Mouse (Mus musculus) CD4-positive helper T cell, adult 2 months (primary cell): ENCODE measurements at regions not wholly inside any gene's neighbourhood (a gene's known extent, or its start where the extent isn't known, plus 50 kb on each side); places are given as distances from the start of the nearest gene placed in this dataset.

ENCODE experiments used
- DNase-seq: peaks from one replicate; pipeline ENCODE4 v3.0.0-alpha.2; 2012; ENCODE audit warnings: low read depth, missing footprints, low spot score

DNA sequence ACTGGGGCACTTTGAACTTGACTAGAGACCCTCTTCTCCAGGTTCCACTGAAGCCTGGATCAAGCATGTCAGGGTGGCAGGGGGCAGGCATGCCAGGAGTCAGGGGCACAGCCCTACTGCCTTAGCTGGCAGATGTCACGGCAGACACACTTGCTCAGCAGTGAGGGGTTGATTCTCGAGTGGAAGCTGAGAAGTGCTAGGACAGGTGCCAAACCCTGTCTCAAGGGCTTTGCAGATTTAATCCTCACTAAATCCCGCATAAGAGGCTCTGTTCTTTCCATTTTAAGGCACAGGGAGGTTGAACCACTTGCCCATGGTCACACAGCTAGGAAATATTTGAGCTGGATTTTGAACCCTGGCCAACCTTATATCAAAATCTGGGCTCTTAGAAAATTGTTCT is 223.5 kb upstream of the Mvb12b start:
- DNase-seq, result no peak

DNA sequence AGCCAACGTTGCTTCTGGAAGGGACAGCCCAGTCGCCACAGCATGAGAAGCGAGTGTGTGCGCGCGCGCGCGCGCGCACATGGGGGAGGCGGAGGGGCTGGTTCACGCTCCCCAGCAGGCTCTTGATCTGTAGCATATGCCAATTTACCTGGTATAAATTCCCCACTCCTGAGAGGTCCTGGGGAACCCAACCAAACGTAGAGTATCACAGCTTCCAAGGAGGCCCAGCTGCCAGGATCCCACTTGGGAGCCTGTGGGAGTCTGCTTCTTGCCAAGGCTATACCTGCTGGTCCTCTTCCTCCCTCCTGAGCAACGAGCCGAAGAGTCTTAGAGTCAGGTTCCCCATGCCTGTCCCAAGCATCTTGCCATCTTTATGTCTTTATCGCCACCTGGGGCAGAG is 222.8 kb upstream of the Mvb12b start:
- no peak for DNase-seq

DNA sequence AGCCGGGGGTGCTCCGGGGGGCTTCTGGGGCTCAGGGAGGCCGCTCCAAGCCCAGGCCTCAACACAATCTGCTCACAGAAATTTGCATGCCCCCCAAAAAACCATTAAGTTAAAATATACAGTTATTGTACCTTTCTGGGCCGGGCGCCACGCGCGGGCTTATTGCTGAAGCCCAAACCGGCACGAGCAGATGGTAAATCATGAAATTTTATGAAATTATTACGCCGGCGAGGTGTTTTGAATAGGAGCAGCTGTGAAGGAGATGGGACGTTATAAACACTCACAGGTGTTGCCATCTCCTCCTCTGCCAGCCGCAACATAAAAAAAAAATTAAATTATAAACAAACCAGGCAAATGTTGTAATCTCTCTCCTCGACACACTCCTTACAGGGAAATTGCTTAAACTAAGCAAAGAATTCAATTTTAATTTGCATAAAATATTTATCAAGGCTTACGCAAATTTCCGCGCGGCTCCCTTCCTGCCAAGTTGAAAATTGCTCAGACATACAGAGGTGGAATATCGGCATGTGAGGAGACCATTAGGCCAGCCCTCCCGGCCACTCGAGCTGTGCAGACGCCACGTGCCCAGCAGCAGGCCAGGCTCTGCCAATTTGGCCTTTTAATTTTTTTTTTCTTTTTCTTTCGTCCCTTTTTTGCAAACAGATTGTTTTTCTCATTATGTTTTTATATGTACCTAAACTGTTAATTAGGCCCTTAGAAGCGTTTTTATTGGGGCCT is 220.0 kb upstream of the Mvb12b start:
- no peak for DNase-seq

DNA sequence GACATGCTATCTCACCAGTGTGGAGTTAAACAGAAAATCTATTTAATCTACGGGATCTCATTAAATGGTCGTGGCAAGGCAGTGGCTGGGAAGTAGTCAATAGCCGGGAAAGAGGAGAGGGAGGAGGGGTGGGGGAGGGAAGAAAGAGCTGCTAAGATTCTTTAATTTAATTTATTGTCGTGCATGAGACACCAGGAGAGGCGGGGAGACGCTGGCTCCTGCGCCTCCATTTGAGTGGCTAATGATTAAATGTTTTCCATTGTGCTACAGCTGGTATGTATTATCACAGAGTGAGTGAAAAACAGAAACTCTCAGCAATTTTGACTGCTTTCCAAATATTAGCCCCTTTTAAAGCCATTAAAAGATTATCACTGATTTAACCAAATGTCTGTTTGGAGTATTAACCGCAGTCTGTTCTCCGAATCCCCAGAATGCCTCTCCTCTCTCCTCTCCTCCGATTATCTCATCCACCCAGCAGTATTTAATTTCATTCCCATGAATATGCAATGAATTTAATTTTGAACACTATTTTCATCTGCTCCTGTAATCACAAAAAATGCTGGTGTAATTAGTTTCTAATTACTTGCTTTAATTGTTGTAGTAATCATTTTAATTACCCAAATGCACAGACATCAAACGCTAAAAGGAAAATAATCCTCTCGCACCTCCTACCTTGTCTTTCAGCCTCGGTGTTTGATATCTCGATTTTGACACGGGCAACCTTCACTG is 219.3 kb upstream of the Mvb12b start:
- DNase-seq, result no peak

DNA sequence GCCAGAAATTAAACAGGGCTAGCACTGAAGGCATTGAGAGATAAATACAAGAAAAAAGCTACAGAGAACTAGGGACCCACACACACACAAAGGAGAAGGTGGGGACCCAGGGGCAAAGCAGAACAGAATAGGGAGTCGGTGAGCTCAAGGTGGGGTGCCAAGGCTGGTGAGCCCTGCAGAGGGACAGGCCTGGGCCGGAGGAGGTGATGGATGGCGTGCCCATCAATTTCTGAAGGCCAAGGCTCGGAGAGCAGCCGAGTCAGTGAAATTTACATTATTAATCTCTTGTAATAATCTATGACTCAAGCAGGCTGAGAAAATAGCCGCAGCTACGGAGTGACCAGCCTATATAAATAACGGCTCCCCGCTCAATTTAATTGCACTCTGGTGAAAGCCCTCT is 218.5 kb upstream of the Mvb12b start:
- no peak for DNase-seq

DNA sequence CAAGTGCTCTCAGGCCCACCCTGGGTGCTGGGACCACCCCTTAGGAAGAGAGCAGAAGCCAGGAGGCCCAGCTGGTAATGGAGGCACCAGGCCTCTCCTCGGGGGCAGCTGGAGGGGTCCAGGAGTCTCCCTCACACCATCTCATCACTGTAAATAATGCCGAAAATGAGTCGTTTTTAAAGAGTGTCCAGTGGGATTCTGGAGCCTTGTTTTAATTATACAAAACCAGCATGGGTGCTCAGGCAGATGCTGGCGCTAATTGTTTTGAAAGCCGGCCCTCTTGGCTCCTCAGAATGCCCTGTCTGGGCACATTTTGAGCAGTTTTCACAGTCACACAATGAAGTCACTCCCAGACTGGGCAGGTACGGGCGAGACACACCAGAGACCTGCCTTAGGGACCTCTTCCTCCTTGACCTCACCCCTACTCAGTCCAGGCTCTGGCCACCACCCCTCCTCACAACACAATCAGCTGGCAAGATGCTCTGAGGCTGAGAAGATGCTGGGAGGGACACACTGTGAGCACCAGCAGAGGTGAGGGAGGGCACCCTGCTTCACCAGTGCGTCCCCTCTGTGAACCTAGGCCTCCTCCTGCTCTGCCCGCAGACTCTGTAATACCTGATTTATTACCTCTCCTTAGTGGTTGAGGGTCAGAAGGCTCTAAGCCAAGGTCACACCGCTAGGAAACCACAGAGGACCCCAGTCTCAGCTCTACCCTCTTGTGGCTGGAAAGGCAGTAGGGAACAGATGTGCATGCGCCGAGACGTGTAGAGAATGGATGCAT is 217.7 kb upstream of the Mvb12b start:
- DNase-seq, result no peak

DNA sequence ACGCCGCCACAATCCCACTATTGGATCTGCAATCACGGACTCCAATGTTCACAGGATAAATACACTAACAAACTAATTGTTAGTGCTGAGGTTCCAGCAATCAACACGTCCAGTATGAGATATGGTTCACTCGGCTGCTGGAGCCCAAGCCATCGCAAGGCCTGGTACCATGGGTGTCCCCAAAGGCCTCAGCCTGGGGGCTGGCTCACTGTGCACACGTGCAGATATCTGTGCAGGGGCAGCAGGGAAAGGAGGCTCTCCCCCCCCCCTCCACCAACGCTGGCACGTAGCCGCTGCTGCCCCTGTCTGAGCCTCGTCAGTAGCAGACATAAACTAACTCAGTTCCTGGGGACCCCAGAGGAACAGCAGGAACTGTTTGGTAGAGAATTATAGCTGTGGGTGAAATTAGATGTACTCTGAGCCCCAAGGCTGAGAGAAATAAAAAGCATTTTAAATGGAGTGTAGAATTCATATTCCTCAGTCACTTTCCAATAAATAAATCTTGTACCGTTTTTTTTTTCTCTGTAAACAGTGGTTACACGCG is 210.3 kb upstream of the Mvb12b start:
- DNase-seq, result no peak

DNA sequence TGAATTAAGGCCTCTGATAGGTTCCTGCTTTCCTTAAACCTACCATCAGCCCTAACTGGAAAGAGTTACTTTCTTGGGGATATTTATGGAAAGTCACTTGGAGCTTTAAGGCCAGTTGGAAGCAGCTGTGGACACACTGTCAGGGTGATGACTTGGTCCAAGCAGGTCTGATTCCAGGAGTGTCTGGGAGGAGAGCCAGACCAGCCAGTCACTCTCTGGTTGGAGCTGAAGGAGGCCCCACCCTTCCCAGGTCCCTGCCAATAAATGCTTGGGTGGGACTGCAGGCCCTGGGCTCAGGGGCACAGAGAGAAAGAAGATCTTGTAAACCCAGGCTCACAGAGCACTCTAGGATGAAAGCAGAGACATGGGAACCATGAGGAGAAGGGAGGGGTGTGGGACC is 208.8 kb upstream of the Mvb12b start:
- no peak for DNase-seq

DNA sequence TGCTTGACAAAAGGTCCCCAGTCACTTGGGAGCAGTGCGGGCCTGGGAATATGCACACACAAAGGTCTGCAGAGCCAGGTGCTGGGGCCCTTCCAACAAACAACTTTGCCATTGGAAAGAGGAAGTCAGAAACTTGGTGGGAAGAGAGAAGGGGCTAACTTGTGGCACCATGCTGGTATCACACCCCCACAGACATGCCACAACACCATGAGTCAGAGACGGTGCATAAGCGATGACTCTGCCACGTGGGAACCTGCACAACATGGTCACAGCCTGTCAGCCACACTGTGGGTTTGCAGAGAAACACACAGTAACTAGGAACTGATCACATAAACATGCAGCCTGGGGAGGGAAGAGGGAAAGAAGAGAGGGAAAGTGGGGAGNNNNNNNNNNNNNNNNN is 201.1 kb upstream of the Mvb12b start:
- no peak for DNase-seq

DNA sequence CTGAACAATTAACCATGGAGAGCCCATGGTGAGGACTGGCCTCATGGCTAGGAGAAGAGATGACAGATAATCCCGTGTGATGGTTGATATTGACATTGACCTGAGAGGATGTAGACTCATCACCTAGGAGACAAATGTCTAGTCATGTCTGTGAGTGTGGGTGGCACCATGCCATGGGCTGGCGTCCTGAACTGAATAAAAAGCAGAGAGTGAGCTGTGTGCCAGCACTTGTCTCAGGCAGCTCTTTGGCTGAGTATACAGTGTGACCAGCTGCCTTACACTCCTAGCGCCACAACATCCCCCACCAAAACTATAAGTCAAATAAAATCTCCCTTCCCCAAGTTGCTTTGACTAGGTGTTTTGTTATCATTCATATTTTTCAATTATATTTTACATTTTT is 198.4 kb upstream of the Mvb12b start:
- DNase-seq, result no peak

DNA sequence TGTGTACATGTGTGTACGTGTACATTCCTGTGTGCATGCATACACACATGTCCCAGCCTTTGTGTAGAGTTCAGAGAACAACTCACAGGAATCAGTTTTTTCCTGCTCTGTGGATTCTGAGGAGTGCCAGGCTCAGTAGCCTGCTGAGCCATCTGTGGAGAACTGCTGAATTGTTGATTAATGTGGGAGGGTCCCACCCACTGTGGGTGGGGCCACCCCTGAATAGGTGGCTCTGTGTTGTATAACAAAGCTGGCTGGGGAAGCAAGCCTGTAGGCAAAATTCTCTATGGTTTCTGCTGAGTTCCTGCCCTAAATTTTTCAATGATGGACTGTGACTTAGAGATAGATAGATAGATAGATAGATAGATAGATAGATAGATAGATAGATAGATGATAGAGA is 196.8 kb upstream of the Mvb12b start:
- DNase-seq, result no peak

DNA sequence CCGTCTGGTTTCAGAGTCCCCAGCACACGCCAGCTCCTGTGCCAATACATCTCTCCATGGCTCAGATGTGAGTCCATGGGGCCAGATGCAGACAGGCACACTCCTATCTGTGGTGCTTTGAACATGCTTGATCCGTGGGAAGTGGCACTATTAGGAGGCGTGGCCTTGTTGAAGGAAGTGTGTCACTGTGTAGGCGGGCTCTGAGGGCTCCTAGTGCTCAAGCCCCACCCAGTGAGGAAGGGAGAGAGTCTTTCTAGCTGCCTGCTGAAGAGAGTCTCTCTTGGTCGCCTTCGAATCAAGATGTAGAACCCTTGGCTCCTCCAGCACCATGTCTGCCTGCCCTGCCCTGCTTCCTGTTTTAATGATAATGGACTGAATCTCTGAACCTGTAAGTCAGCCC is 194.7 kb upstream of the Mvb12b start:
- no peak for DNase-seq

DNA sequence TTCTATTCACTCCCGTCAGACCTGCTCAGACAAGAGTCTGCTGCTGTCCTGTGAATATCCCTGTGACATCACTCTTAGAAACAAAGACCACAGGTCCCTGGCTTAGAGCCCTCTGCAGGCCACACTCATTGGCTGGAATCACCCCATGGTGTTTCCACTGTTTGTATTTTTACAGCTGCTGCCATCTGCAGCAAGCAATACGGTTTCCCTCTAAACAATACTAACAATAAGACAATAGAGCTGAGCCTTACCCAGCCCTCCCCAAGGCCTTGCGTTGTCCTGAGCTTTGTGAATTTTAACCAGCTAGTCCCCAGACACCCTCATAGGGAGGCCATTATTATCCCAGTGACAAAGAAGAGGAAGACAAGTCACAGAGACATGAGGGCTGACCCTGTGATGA is 192.4 kb upstream of the Mvb12b start:
- DNase-seq, result no peak

DNA sequence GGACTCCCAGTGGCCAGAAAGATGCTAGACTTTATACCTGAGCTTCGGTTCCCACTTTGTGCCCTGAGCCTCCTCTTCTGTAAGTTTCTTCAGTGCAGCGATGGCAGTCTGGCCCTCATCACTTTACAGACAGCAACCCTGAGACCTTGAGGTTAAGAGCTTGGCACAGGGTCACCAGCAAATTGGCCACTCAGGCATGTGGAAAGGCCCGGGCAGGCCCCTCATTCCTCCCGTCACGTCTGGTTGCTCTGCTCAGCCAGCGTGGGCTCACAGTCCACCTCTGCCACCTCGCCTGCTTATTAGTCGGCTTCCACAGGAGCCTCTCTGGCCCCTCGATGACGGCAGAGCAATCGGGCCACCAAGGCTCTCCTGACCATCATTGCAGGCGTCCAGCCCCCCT is 191.5 kb upstream of the Mvb12b start:
- no peak for DNase-seq

DNA sequence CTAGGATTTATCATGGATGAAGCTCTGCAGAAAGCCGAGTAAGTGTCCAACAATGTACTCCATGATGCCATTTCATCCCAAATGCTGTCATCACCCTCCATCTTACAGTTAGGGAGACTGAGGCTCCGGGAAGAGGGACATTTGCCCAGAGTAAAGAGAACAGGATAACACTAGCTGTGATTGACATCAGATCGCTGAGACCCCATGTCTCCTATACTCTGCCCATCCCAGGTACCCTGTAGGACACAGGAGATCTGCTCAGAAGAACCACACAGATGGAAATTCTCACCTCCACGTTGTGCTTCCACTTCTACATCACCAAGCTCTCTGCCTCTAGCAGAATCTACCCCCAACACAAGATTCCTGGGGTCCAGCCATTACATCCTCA is 191.1 kb upstream of the Mvb12b start:
- DNase-seq, result no peak

DNA sequence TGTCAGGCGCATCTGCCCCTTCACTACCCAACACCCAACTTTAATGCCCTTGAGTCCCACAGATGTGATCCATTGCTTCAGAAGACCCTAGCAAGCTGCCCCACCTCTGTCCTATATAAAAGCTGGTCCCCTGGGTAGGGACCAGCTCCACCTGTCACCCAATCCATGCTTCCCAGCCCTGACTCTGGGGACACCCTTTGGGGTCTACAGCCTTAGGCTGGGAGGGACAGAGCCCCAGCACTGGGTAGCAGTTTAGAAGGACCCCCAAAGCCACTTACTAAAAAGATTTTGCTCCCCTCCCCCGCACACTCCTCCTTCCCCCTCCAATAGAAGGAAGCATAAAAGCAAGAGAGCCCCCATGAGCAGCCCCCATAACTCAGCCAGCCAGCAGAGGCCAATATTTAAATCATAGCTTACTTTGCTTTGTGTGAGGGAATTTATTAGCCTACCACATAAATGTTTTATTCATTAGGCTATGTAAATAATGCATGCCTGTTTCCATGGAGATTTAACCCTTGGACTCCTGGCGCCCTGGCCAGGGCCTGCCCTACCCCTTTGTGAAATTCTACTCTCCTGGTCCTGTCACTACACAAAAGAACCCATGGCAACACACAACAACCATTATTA is 190.6 kb upstream of the Mvb12b start:
- DNase-seq, result no peak

DNA sequence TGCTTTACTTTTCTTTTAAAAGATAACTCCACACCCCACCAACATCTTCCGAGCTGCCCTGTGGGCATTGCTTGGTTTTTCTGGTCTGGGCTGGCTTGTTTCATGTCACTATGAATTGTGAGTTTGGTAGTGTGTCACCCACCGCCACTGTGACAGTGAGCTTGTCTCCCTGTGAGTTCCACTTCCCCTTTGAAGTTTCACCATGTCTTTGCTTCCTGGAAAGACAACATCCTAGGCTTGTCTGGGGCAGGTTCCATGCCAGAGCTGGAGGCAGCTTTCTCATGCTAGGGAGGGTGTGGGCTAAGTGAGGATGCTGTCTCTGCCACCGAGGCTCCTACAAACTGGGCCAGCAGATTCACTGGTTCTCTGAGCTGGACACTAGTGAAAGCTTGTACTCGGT is 188.6 kb upstream of the Mvb12b start:
- DNase-seq, result no peak

DNA sequence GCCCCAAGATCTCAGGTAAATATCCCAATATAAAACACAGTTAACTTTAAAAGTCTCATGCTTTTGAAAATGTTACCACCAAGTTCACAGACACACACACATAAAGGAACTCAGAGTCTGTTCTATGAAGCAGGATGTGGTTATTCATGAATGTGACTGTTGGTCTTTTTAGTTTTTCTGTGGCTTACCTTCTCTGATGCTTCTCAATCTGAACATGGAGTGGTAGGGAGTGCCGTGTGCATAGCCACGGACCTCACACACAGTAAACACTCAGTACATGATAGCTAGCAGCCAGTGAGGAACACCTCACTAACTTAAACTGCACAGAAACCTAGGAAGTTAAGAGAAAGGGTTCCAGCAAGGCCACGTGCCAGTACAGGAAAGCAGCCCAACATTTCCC is 186.3 kb upstream of the Mvb12b start:
- peak; percentile 79 for DNase-seq

DNA sequence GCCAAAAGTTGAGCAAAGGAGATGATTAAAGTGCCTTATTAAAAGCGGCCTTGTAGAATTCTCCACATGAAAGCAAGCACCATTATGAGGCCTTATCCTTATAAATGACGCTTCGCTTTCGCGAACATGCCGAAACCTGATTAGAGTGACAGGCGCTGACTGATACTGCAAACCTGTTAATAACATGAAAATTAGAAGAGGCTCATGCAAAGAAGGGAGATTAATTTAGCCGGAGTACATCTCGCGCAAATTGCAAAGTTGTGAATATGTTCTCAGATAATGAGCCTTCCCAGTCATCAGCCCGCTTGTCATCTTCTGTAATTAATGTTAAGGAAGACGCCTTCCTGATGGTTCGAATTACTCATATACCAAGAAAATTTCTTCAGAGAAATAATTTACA is 177.8 kb upstream of the Mvb12b start:
- no peak for DNase-seq

DNA sequence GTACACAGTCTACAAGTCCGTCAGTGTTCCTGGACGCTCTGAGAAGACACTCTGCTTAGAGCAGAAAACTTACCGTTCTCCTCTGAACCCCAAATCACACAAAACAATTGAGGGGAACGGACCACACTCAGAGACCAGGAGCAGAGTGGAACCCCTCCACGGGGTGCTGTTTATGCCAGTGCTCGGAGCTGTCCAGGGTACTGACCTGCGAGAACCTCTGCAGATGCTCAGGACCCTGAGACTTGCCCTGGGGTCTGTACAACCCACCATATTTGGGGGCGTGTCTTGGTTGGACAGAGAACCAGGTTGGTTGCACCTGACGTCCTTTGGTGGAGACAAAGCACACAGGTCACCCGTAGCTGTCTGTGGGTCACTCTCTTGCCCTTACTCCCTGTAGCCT is 177.3 kb upstream of the Mvb12b start:
- DNase-seq, result no peak

DNA sequence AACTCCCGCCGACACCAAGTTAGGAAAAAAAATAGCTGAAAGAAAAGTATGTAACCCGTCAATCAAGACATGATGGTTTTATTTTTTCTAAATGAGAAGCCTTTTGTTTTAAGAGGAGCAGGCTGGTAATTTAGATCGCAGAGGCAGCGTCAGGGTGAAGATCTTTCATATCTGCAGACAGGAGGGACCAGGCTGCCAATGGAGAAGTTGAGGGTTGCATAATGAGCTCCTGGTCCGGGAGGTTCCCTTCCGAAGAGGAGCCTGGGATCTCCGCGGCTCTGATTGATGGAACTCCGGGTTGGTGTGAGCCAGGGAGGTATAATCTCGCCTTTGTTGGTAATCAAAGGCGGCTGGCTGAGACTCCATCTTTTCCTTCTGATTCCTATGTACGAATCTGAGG is 168.8 kb upstream of the Mvb12b start:
- no peak for DNase-seq

DNA sequence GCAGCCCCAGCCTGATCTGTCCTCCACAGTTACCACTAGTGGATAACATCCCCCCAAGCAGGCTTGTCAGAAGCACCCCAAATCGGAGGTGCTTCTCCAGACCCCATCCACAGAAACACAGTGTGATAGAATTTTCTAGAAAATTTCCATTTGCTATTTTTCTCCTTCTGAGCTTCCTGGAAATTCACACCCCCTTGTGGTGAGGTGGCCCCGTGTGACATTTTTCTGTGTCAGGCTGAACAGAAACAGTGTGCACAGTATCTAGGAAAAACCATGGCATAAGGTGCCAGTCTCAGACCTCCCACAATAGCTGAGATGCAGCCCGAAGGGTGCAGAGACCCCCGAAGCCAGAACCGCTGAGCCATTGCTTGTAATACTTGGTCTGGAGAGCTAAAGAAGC is 155.3 kb upstream of the Mvb12b start:
- no peak for DNase-seq
